Mouse (Mus musculus): ENCODE results near the gene Agpat1. TPM values are rescaled to one million over a fixed set of nuclear protein-coding genes. Genes with fewer than 3 reads are reported as not detected.
A peak's percentile ranks its signal among the peaks of the same experiment; 100 is the strongest.

Agpat1 gene
- polyA plus RNA-seq, 1 experiment from 2014 or later, result 123 TPM

- Histone ChIP-seq H3K9me3 (ENCODE audit: control insufficient read depth, low read length) (no peaks in the 10 kb centered on the region), H3K4me2 (ENCODE audit: low read length) (peak within 1 kb of the TSS; percentile 78), H3K4me3 (replicated peaks; ENCODE audit: low read depth, low read length) (peak within 1 kb of the TSS; percentile 95), H3K36me3 (ENCODE audit: control insufficient read depth, insufficient read depth, low read length) (peaks cover 38% of the 10 kb centered on the region), H3K27me3 (ENCODE audit: control insufficient read depth, insufficient read depth, low read length) (no peaks in the 10 kb centered on the region), H3K4me1 (ENCODE audit: control insufficient read depth, insufficient read depth, low read length) (peaks cover 20% of the 10 kb centered on the region), H3K9ac (replicated peaks; ENCODE audit: low read length) (peak within 1 kb of the TSS; percentile 85), H3K27ac (replicated peaks; ENCODE audit: low read depth, low read length) (peak within 1 kb of the TSS; percentile 79)
- peak; percentile 96 for ATAC-seq (ENCODE audit: low FRiP score, low TSS enrichment)
- WGBS, result 2% methylated on average over 66 of the region's 66 CpGs
- DNase-seq, result peak; percentile 97
Measured at GRCm38 (mm10) chr17:34646906-34647787, 43.1 kb downstream of the Agpat1 start, which contains the start of gene Atf6b. Atf6b (plus strand) TSS chr17:34647146.

- no peak overlapping the region for H3K9ac ChIP-seq (replicated peaks; ENCODE audit: low read length)
- H3K9me3 ChIP-seq (ENCODE audit: control insufficient read depth, low read length), result no peaks in the 10 kb centered on the region
- no peaks in the 10 kb centered on the region for H3K27me3 ChIP-seq (ENCODE audit: control insufficient read depth, insufficient read depth, low read length)
- H3K4me1 ChIP-seq (ENCODE audit: control insufficient read depth, insufficient read depth, low read length), result peaks cover 20% of the 10 kb centered on the region
- peaks cover 50% of the 10 kb centered on the region for H3K36me3 ChIP-seq (ENCODE audit: control insufficient read depth, insufficient read depth, low read length)
- no peak for DNase-seq
- 86% methylated on average over 16 of the region's 16 CpGs for WGBS
- H3K4me3 ChIP-seq (replicated peaks; ENCODE audit: low read depth, low read length), result peak overlapping the region; percentile 95
- no peak for ATAC-seq (ENCODE audit: low FRiP score, low TSS enrichment)
- no peak overlapping the region for H3K27ac ChIP-seq (replicated peaks; ENCODE audit: low read depth, low read length)
- peak overlapping the region; percentile 78 for H3K4me2 ChIP-seq (ENCODE audit: low read length)
Measured at GRCm38 (mm10) chr17:34648141-34648890, 44.3 kb downstream of the Agpat1 start.

GRCm38 (mm10) chr17:34649106-34649864, 45.2 kb downstream of the Agpat1 start:
- WGBS, result 94% methylated on average over 18 of the region's 18 CpGs
- Histone ChIP-seq H3K4me2 (ENCODE audit: low read length) (no peak overlapping the region), H3K4me1 (ENCODE audit: control insufficient read depth, insufficient read depth, low read length) (peaks cover 20% of the 10 kb centered on the region), H3K9ac (replicated peaks; ENCODE audit: low read length) (no peak overlapping the region), H3K36me3 (ENCODE audit: control insufficient read depth, insufficient read depth, low read length) (peaks cover 57% of the 10 kb centered on the region), H3K27ac (replicated peaks; ENCODE audit: low read depth, low read length) (no peak overlapping the region), H3K4me3 (replicated peaks; ENCODE audit: low read depth, low read length) (no peak overlapping the region), H3K27me3 (ENCODE audit: control insufficient read depth, insufficient read depth, low read length) (no peaks in the 10 kb centered on the region), H3K9me3 (ENCODE audit: control insufficient read depth, low read length) (no peaks in the 10 kb centered on the region)
- no peak for DNase-seq
- ATAC-seq (ENCODE audit: low FRiP score, low TSS enrichment), result no peak

GRCm38 (mm10) chr17:34650781-34651180, 46.7 kb downstream of the Agpat1 start:
- Histone ChIP-seq H3K9me3 (ENCODE audit: control insufficient read depth, low read length) (no peaks in the 10 kb centered on the region), H3K4me3 (replicated peaks; ENCODE audit: low read depth, low read length) (no peak overlapping the region), H3K4me2 (ENCODE audit: low read length) (no peak overlapping the region), H3K27ac (replicated peaks; ENCODE audit: low read depth, low read length) (no peak overlapping the region), H3K4me1 (ENCODE audit: control insufficient read depth, insufficient read depth, low read length) (peaks cover 11% of the 10 kb centered on the region), H3K9ac (replicated peaks; ENCODE audit: low read length) (no peak overlapping the region), H3K36me3 (ENCODE audit: control insufficient read depth, insufficient read depth, low read length) (peaks cover 71% of the 10 kb centered on the region), H3K27me3 (ENCODE audit: control insufficient read depth, insufficient read depth, low read length) (no peaks in the 10 kb centered on the region)
- no peak for DNase-seq
- ATAC-seq (ENCODE audit: low FRiP score, low TSS enrichment), result no peak
- 91% methylated on average over 14 of the region's 14 CpGs for WGBS

GRCm38 (mm10) chr17:34651507-34652221, 47.6 kb downstream of the Agpat1 start:
- Histone ChIP-seq H3K4me2 (ENCODE audit: low read length) (no peak overlapping the region), H3K4me3 (replicated peaks; ENCODE audit: low read depth, low read length) (no peak overlapping the region), H3K36me3 (ENCODE audit: control insufficient read depth, insufficient read depth, low read length) (peaks cover 71% of the 10 kb centered on the region), H3K4me1 (ENCODE audit: control insufficient read depth, insufficient read depth, low read length) (peaks cover 8% of the 10 kb centered on the region), H3K9ac (replicated peaks; ENCODE audit: low read length) (no peak overlapping the region), H3K27me3 (ENCODE audit: control insufficient read depth, insufficient read depth, low read length) (no peaks in the 10 kb centered on the region), H3K9me3 (ENCODE audit: control insufficient read depth, low read length) (no peaks in the 10 kb centered on the region), H3K27ac (replicated peaks; ENCODE audit: low read depth, low read length) (no peak overlapping the region)
- WGBS, result 49% methylated on average over 19 of the region's 19 CpGs
- ATAC-seq (ENCODE audit: low FRiP score, low TSS enrichment) (no peak), DNase-seq (peak; percentile 58)

- Histone ChIP-seq H3K4me3 (replicated peaks; ENCODE audit: low read depth, low read length) (no peak overlapping the region), H3K9me3 (ENCODE audit: control insufficient read depth, low read length) (no peaks in the 10 kb centered on the region), H3K27me3 (ENCODE audit: control insufficient read depth, insufficient read depth, low read length) (no peaks in the 10 kb centered on the region), H3K4me1 (ENCODE audit: control insufficient read depth, insufficient read depth, low read length) (peaks cover 7% of the 10 kb centered on the region), H3K36me3 (ENCODE audit: control insufficient read depth, insufficient read depth, low read length) (peaks cover 71% of the 10 kb centered on the region), H3K27ac (replicated peaks; ENCODE audit: low read depth, low read length) (no peak overlapping the region), H3K4me2 (ENCODE audit: low read length) (no peak overlapping the region), H3K9ac (replicated peaks; ENCODE audit: low read length) (no peak overlapping the region)
- 89% methylated on average over 10 of the region's 10 CpGs for WGBS
- no peak for DNase-seq
- ATAC-seq (ENCODE audit: low FRiP score, low TSS enrichment), result no peak
Measured at GRCm38 (mm10) chr17:34652546-34652945, 48.5 kb downstream of the Agpat1 start.

- no peak for ATAC-seq (ENCODE audit: low FRiP score, low TSS enrichment)
Measured at GRCm38 (mm10) chr17:34652985-34653384, 48.9 kb downstream of the Agpat1 start.

GRCm38 (mm10) chr17:34653746-34654285, 49.8 kb downstream of the Agpat1 start:
- Histone ChIP-seq H3K9me3 (ENCODE audit: control insufficient read depth, low read length) (no peaks in the 10 kb centered on the region), H3K27ac (replicated peaks; ENCODE audit: low read depth, low read length) (no peak overlapping the region)

More at GRCm38 (mm10) chr17:34652985-34653384, 48.9 kb downstream of the Agpat1 start:
- Histone ChIP-seq H3K9me3 (ENCODE audit: control insufficient read depth, low read length) (no peaks in the 10 kb centered on the region), H3K27me3 (ENCODE audit: control insufficient read depth, insufficient read depth, low read length) (no peaks in the 10 kb centered on the region), H3K27ac (replicated peaks; ENCODE audit: low read depth, low read length) (no peak overlapping the region), H3K4me2 (ENCODE audit: low read length) (no peak overlapping the region), H3K4me1 (ENCODE audit: control insufficient read depth, insufficient read depth, low read length) (peaks cover 3% of the 10 kb centered on the region), H3K4me3 (replicated peaks; ENCODE audit: low read depth, low read length) (no peak overlapping the region), H3K36me3 (ENCODE audit: control insufficient read depth, insufficient read depth, low read length) (peaks cover 71% of the 10 kb centered on the region), H3K9ac (replicated peaks; ENCODE audit: low read length) (no peak overlapping the region)
- no peak for DNase-seq
- WGBS, result 94% methylated on average over 8 of the region's 8 CpGs

More at GRCm38 (mm10) chr17:34653746-34654285, 49.8 kb downstream of the Agpat1 start:
- DNase-seq (peak; percentile 77), ATAC-seq (ENCODE audit: low FRiP score, low TSS enrichment) (no peak)
- Histone ChIP-seq H3K4me3 (replicated peaks; ENCODE audit: low read depth, low read length) (no peak overlapping the region), H3K27me3 (ENCODE audit: control insufficient read depth, insufficient read depth, low read length) (no peaks in the 10 kb centered on the region), H3K4me2 (ENCODE audit: low read length) (no peak overlapping the region), H3K36me3 (ENCODE audit: control insufficient read depth, insufficient read depth, low read length) (peaks cover 66% of the 10 kb centered on the region), H3K9ac (replicated peaks; ENCODE audit: low read length) (no peak overlapping the region), H3K4me1 (ENCODE audit: control insufficient read depth, insufficient read depth, low read length) (no peaks in the 10 kb centered on the region)
- 66% methylated on average over 9 of the region's 9 CpGs for WGBS
